Mouse (Mus musculus): ENCODE data around the gene Mustn1.

Mustn1 gene

GRCm38 (mm10) chr14:30879794-30880193, 794 bp downstream of the Mustn1 start:
- no peak for DNase-seq (ENCODE audit: low read depth, low spot score)

GRCm38 (mm10) chr14:30880251-30880650, 1.3 kb downstream of the Mustn1 start:
- no peak for DNase-seq (ENCODE audit: low read depth, low spot score)

- DNase-seq (ENCODE audit: low read depth, low spot score): no peak
Measured at GRCm38 (mm10) chr14:30880811-30881717, 2.1 kb downstream of the Mustn1 start.

GRCm38 (mm10) chr14:30881718-30882108, 2.7 kb downstream of the Mustn1 start:
- DNase-seq (ENCODE audit: low read depth, low spot score): no peak

GRCm38 (mm10) chr14:30885298-30885697, 6.3 kb downstream of the Mustn1 start:
- DNase-seq (ENCODE audit: low read depth, low spot score): no peak

GRCm38 (mm10) chr14:30886204-30886603, 7.2 kb downstream of the Mustn1 start, which contains the start of gene Itih4:
Itih4 (plus strand) TSS chr14:30886476.
- DNase-seq (ENCODE audit: low read depth, low spot score): no peak

- no peak for DNase-seq (ENCODE audit: low read depth, low spot score)
Measured at GRCm38 (mm10) chr14:30888271-30888732, 9.3 kb downstream of the Mustn1 start.

- no peak for DNase-seq (ENCODE audit: low read depth, low spot score)
Measured at GRCm38 (mm10) chr14:30899972-30900371, 21.0 kb downstream of the Mustn1 start.

- DNase-seq (ENCODE audit: low read depth, low spot score): no peak
Measured at GRCm38 (mm10) chr14:30902628-30903027, 23.6 kb downstream of the Mustn1 start.

GRCm38 (mm10) chr14:30903036-30903435, 24.0 kb downstream of the Mustn1 start:
- DNase-seq (ENCODE audit: low read depth, low spot score): no peak

- DNase-seq (ENCODE audit: low read depth, low spot score): no peak
Measured at GRCm38 (mm10) chr14:30904307-30904706, 25.3 kb downstream of the Mustn1 start.

GRCm38 (mm10) chr14:30906001-30906400, 27.0 kb downstream of the Mustn1 start:
- no peak for DNase-seq (ENCODE audit: low read depth, low spot score)

GRCm38 (mm10) chr14:30907814-30908265, 28.8 kb downstream of the Mustn1 start:
- DNase-seq (ENCODE audit: low read depth, low spot score): no peak

GRCm38 (mm10) chr14:30911141-30911540, 32.1 kb downstream of the Mustn1 start:
- DNase-seq (ENCODE audit: low read depth, low spot score): no peak

GRCm38 (mm10) chr14:30912641-30913040, 33.6 kb downstream of the Mustn1 start:
- DNase-seq (ENCODE audit: low read depth, low spot score): no peak

- no peak for DNase-seq (ENCODE audit: low read depth, low spot score)
Measured at GRCm38 (mm10) chr14:30913404-30913803, 34.4 kb downstream of the Mustn1 start.

- DNase-seq (ENCODE audit: low read depth, low spot score): no peak
Measured at GRCm38 (mm10) chr14:30916516-30916915, 37.5 kb downstream of the Mustn1 start.

GRCm38 (mm10) chr14:30922053-30922670, 43.2 kb downstream of the Mustn1 start:
- no peak for DNase-seq (ENCODE audit: low read depth, low spot score)

GRCm38 (mm10) chr14:30923375-30924105, 44.5 kb downstream of the Mustn1 start, which contains the start of gene Itih3:
Itih3 (minus strand) TSS chr14:30923760.
- DNase-seq (ENCODE audit: low read depth, low spot score): no peak

- no peak for DNase-seq (ENCODE audit: low read depth, low spot score)
Measured at GRCm38 (mm10) chr14:30925492-30925891, 46.5 kb downstream of the Mustn1 start.

GRCm38 (mm10) chr14:30930386-30930785, 51.4 kb downstream of the Mustn1 start:
- DNase-seq (ENCODE audit: low read depth, low spot score): no peak
